Mouse (Mus musculus): ENCODE data around the gene Gpr19.

Gpr19 gene

DNA sequence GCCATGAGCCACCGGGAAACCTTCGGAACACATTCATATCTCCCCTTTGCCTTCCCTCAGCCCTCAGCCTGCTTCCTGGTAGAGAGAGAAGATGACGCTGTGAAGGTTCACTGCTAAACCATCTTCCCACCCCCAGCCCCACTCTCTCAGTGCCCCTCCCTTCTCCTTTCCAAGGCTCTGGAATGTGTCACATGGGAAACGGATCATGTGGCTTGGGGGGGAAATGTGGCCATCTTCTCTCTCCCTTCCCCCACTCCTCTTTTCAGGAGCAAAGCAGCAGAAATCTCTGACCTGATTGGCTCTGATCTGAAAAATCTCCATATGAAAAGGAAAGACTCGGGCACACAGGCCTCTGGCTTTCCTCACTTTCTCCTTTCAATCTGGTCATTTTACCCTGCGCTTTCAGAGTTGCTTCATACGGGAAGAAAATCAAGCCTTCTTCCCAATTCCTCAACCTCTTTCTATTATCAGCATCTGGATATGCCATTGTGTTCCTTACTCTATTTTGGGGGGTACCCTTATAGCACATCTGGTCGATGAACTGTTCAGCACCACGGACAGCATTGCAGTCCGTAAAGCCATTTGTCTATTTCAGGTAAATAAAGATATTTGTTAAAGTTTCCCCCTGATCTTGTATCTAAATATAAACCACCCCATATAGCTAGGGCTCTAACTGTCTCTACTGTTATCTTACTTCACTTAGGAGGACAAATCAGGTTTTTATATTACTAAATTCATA lies 10.5 kb downstream of the Gpr19 start:
- DNase-seq (ENCODE audit: low spot score): peak; percentile 97

DNA sequence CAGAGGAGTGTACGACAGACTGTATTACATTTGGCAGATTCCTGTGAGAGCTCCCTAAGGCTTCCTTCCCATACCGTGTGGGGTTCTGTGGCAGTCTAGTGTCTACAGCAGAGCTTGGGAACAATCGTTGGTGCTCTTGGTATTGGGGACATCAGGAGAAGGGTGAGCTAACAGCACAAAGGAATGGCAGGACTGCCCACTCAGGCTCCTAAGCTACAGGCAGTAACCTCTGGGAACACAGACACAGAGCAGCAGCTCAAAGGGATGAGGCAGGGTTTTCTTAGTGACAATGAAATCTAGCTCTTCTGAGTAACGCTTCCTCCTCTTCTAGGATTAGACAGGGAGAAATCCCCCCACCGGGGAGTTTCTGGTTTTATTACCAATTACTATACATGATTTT lies 11.4 kb downstream of the Gpr19 start:
- peak; percentile 18 for DNase-seq (ENCODE audit: low spot score)

DNA sequence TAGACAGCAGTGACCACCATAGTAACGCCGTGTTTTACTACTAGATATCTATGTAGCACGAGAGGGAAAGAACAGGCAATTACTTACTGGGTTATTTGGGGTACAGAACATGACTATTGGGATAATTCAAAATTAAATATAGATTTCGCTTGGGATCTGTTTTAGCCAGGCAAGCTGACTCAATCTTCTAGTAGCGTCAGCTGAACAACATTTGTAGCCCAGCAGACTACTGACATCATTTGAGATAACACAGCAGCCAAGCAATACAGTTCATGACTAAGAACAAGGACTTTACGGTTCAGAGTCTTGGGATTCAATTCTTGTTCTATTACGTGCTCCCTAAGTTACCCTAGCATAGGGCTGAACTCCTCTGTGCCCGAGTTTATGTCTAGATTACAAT lies 11.9 kb downstream of the Gpr19 start:
- no peak for DNase-seq (ENCODE audit: low spot score)

DNA sequence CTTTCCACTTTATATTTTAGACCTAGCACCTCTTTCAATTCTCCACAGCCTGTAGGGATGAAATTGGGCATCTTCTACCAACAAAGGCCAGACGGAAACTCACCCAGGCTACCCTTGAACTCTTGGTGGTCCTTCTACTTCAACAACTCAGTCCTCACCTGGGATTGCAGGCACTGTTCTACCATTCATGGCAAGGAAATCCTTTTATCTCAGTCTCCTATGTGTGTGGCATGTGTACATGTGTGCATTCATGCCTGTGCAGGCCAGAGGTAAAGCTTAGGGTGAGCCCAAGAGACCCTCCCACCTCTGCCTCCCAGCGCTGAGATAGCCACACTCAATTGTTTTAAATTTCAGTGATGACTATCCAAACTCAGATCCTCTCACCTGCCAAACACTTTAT lies 12.9 kb downstream of the Gpr19 start:
- DNase-seq (ENCODE audit: low spot score): no peak

DNA sequence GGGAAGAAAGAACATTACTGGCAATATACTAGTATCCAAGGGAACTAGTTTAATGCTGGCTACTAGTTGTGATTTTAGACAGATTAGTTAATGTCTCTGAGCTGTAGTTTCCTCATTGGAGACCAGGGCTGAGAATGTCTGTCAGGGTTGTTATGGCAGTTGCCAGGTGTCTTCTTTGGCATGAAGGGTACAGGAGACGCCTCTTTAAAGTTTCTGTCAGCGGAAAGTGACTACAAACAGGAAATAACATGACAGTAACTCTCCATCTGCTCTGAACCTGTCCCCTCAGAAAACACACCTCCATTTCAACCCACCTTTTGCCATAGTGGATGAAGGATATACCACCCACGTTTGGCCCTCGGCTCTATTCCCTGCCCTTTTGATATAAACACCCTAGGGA lies 14.7 kb downstream of the Gpr19 start:
- DNase-seq (ENCODE audit: low spot score): no peak

DNA sequence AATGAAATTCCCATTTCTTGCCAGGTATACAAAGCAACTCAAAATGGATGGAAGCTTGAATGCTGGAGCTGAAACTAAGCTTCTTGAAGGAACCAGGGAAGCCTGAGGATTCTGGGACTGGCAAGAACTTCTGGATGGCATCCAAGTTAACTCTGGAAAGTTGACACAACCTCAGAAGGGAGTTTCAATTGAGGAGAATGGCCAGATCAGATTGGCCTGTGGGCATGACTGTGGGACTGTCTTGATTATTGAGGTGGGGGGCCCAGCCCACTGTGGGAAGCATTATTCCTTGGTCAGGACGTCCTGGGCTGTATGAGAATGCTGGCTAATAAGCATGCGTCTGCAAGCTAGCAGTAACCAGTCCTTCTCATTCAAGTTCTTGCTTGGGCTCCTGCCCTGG lies 18.3 kb downstream of the Gpr19 start:
- DNase-seq (ENCODE audit: low spot score): no peak

DNA sequence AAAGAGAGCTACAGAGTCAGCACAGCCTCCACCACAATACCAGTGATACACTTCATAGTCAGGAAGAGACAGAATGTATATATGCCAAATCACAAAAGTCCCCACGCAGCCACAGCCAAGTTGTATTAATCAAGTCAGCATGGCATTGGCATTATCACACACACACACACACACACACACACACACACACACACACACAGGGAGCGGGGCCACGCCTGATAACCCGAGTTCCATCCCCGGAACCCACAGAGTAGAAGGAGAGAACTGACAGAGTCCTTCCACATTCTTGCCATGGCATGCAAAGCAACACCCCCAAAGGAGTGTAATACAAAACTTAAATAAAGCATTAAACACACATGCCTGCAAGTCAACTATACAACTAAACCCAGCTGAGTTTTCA lies 18.8 kb downstream of the Gpr19 start:
- no peak for DNase-seq (ENCODE audit: low spot score)

DNA sequence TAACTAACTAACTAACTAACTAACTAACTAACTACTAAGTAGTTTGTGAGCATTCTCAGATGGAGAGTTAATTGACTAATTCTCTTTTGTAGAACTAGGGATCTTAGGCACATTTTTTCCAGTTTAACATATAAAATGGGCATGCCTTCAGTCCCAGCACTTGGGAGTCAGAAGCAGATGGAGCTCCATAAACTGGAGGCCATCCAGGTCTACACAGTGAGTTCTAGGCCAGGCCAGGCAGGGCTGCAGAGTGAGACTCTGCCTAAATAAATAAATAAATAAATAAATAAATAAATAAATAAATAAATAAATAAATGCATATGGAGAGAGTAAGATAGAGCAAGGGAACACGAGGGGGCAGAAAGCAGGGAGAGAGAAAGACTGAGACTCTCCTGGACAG lies 20.5 kb downstream of the Gpr19 start:
- no peak for DNase-seq (ENCODE audit: low spot score)

DNA sequence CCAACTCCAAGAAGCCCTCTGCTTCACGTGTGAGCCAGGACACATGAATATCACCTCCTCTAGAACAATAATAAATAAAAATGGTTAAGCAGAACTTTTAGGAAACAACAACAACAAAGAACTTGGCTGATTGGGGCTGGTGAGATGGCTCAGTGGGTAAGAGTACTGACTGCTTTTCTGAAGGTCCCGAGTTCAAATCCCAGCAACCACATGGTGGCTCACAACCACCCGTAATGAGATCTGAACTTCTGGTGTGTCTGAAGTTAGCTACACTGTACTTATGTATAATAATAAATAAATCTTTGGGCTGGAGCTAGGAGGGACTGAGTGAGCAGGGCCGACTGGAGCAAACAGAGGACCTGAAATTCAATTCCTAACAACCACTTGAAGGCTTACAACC lies 21.1 kb downstream of the Gpr19 start:
- no peak for DNase-seq (ENCODE audit: low spot score)

DNA sequence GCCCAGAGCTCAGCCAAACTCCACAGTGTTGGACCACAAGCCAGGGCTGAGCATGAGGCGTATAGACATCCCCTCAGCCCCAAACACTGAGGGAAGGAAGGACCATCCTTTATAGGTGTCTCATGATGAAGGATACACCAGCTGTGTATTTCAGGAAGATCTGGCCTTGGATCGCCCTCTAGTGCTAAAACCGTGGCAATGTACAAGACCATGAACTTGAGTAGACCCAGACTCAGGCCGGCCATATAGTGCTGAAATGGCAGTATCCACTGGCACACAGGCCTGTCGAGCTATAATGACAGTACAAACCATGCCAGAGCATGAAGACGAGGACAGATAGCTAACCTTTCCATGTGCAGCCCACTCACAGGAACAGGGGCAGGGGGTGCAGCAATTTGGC lies 21.6 kb downstream of the Gpr19 start:
- DNase-seq (ENCODE audit: low spot score): peak; percentile 50

DNA sequence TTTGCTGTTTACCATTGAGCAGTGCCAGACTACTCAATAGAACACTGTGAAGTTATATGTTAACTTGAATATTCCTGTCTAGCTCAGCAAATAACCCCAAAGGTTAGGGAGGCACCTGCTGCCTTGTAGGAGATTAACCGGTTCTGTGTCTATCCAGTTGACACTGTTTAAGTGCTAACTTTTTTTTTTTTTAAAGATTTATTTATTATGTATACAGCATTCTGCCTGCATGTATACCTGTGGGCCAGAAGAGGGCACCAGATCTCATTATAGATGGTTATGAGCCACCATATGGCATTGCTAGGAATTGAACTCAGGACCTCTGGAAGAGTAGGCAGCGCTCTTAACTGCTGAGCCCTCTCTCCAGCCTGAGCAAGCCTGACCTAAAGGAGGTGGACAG lies 25.4 kb downstream of the Gpr19 start:
- DNase-seq (ENCODE audit: low spot score): no peak

DNA sequence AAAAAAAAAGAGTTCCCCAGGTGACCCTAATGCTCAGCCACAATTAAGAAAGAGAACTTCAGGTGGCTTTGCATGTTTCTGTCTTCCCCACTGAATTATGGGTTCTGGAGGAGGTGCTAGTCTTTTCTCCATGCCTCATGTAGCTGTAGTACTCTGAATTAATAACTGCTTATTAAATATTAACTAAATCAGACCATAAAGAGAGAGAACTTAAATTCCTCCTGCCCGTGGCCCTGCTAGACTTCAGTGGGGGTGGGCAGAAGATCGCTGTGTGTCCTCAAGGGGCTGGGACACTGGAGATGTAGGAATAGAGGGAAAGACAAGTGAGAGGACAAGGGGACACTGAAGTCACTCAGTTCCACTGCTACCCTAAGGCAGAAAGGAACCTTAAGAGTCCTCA lies 26.1 kb downstream of the Gpr19 start:
- DNase-seq (ENCODE audit: low spot score): no peak

DNA sequence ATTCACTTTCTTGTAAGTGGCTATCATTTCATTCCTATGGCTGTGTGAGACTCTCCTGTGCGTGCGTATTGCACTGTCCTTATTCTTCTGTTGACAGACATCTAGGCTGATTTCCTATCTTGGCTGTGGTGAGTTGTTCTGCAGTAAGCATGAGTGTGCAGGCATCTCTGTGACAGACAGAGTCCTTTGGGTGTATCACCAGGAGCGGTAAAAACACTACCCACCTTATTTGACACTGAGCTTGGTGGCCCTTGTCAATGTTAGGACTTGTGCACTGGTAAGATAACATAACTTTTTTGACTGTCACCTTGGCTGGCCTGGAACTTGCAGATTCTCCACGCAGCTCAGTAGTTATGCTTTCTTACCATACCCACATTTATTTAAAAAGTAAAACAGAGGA lies 27.5 kb downstream of the Gpr19 start:
- DNase-seq (ENCODE audit: low spot score): no peak

DNA sequence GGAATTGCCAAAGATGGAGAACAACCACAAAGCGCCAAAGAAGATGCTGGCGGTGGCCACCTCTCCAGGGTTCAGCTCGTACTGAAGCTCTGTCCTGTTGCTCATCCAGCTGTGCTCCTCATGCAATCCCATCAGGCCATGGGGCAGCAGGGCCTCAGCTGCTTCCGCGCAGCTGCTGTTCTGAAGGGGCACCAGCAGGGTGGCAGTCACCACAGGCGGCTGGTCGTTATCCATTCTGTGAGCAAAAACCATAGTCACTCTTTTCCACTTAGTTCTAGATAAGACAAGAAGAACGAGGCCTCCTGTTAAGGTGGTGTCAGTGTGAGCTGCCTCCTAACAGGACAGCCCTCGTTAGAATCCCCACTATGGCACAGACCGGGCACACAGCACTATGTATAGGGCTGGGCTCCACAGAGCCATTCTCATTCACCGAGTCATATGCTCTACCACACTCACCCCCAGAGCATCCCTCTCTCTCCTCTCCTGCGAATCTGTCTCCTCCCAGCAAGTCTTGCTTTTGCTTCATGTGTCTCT lies 28.1 kb downstream of the Gpr19 start:
- no peak for DNase-seq (ENCODE audit: low spot score)

DNA sequence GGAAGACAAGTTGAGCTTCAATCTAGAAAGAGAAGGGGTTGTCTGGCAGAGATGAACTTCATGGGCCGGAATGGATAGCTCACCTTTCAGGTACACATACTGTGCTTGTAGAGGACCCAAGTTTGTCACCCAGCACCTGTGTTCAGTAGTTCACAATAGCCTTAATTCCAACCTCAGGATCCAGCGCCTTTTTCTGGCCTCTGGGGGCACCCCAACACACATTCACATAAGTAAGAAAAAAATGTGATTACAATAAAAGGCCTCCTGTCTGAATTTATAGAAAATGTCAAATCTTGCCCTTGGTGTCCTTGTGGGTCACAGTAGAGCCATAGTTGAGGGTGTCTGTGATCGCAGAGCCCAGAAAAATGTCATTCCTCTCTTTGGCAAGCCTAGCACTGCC lies 31.1 kb downstream of the Gpr19 start:
- DNase-seq (ENCODE audit: low spot score): no peak

DNA sequence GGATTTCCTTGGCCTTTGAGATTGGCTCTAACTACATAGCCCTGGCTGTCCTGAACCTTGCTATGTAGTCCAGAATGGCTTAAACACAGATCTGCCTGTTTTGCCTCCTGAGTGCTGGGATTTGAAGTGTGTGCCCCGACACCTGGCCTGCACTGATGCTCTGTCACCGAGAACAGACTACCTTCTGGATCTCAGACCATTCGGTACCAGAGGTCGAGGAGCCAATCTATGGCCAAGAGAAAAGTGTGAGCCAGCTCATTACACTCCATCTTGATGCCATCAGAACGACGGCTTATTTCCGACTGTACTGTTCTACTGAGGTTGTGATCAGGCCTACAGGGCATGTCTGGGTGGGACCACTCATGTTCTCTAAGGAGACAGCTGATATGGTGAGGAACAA lies 32.3 kb downstream of the Gpr19 start:
- no peak for DNase-seq (ENCODE audit: low spot score)

DNA sequence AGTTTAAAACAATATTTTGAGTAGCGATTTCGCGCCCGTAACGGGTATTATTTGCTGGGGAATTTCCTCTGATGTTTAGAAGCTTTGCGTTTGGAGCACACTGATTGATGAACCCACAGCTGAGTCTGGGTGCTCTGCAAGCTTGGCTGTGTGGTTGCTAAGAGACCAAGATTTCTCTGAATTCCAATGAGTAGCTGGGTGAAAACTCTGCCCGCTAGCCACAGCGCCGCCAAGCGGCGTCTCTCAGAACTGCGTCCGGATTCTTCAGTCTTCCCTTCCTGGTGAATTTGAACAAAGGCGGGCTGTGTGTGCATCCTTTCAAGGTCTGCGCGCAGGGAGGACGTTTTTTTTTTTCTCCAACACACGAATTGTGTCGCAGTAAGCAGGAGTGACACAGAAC lies 35.2 kb downstream of the Gpr19 start:
- peak; percentile 98 for DNase-seq (ENCODE audit: low spot score)

DNA sequence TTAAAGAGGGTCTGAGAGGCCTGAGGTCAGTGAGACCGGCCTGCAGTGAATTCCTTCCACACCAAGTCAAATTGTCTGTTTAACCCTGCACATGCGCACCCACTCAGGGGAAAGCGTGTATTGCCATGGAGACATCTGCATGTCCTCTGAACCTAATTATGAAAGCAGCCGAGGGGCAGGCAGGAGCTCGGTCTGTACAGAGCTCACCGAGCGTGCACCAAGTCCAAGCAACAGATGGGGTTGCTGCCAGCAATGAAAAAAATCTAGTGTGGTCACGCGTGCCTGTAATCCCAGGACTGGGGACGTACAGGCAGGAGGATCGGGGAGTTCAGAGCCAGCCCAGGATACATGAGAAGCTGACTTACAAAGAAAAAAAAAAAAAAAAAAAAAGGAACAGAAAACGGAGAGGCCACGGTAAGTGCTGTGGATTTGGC lies 35.7 kb downstream of the Gpr19 start:
- peak; percentile 71 for DNase-seq (ENCODE audit: low spot score)

DNA sequence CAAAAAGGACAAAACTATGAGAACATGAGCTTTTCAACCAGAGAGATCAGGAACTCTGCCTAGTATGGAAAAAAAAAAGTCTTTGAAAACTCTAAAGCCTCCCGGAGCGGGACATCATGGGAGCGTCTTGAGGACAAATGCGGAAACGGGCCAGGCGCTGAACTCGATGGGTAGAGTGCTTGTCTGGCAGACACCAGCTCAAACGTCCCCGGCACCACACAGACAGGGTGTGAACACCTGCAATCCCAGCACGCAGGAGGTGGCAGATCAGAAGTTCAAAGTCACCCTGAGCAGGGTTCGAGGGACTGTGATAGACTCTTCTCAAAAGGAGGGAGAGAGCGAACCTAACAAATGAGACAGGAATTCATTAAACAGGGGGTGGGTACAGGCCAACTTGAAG lies 37.0 kb downstream of the Gpr19 start:
- DNase-seq (ENCODE audit: low spot score): no peak

DNA sequence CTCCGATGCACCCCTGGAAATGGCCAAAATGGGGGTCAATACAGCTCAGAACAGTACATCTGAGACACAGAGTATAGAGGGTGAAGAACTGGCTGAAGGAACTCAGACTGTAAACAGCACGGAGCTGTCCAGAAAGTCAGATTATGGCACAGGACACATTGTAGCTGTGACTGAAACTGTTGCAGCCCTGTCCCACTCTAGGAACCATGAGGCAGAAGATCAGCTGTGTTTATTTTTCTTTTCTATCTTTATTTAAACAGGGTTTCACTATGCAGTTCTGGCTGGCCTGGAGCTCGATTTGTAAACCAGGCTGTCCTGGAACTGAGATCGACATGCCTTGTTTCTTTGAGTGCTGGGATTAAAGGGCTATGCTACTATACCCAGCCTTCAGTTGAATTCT lies 38.1 kb downstream of the Gpr19 start:
- DNase-seq (ENCODE audit: low spot score): no peak

DNA sequence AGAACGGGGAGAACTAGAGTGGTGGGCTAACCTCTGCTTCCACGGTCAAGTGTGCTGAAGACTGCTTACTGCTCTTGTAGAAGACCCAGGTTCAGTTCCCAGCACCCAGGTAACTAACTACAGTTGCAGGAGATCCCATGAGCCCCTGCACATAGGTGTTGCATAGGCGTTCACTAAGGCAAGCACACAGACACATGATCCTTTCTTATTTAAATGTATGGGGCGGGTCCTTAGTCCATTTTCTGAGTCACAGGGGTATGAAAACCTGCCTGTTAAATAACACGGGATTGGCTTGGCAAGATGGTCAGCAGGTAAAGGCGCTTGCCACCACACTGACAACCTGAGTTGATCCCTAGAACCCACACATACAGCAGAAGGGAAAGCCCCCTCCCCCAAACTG lies 39.4 kb downstream of the Gpr19 start:
- no peak for DNase-seq (ENCODE audit: low spot score)

DNA sequence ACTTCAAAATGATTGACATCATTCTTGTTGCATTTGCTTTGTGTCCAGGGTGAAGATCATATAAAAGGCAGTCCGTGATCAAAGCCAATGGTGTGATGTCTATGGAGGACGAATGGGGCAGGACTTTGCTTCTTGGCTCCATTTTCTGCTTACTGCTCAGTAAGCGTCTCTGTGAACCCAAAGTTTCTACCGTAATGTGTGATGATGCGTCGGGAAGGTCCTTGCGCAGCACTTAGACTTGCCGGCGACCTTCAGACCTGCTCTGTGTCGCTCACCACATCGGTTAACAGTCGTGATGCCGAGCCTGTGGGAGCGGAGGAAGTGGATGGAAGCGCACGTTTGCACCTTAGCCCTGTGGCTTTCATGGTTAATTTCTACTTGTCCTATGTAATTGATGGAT lies 42.5 kb downstream of the Gpr19 start:
- no peak for DNase-seq (ENCODE audit: low spot score)

DNA sequence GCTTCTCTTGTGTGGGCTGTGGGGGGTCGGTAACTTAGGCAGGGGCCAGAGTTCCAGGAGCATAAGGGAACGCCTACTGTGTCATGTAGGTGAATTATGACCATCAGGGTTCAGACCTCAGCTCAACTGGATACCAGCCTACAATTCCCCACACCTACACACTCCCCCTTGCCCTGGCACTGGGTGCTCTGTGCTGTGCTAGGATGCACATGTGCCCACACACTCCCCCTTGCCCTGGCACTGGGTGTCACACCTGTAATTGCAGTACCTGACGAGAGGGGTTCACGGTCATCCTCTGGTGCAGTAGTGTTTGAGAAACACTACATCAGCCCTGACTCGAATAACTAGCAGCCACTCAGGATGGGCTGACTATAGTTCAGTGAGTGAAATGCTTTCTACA lies 43.6 kb downstream of the Gpr19 start:
- DNase-seq (ENCODE audit: low spot score): no peak

DNA sequence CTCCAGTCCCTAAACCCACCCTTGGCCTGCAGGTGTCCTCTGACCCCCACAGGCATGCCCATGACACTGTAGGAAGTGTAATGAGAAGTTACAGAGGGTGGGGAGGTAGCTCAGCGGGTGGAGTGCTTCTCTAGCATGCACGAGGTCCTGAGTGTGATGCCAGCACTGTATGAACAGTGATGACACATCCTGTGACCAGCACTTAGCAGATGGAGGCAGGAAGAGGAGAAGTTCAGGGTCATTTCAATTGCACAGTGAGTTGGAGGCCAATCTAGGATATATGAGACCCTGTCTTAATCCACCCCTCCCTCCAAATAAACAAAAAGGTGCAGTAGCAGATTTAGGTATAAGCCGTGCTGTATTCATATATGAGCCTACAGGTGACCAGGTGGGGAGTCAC lies 48.4 kb downstream of the Gpr19 start:
- no peak for DNase-seq (ENCODE audit: low spot score)

Data from embryo, embryonic 10.5 days (tissue).